Mouse (Mus musculus) stomach, postnatal 0 days (tissue): ENCODE measurements at regions not wholly inside any gene's neighbourhood (a gene's known extent, or its start where the extent isn't known, plus 50 kb on each side); places are given as distances from the start of the nearest gene placed in this dataset.

ENCODE experiments used
- CTCF ChIP-seq: IDR thresholded peaks from 2 replicates; pipeline ENCODE4 v1.5.1; 2016; ENCODE audit warnings: antibody characterized with exemption, low read depth, mild to moderate bottlenecking, moderate library complexity
- EP300 ChIP-seq: optimal IDR thresholded peaks from 2 replicates; pipeline ENCODE3; 2016; ENCODE audit warnings: antibody characterized with exemption

GRCm38 (mm10) chr15:88058071-88058470, 514.0 kb downstream of the Fam19a5 start:
- TF ChIP-seq CTCF (no peak), EP300 (no peak)
